15 mouse cellular contexts compared by ENCODE assay signal in the genomic region with DNA sequence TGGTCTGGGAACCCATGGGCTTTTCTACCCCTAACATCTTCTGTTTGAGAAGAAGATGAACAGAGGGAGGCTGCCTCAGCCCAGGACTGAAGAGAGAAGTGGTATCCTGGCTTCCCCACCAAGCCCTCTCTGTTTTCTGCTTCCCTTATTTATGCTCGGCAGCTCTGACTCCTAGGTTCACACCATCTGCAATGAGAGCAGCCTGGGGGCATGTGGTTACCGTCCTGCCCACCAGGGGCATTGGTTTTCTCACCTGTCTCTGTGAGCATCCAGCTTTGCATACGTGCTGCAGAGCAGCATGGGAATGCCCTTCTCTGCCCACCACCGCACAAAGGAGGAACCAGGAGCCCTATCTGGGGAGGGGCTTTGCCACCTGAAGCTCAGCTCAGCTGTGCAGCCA.
DNase-seq lines count a peak whose midpoint lies in the region; ATAC-seq and TF ChIP-seq lines count a peak whose summit lies in the region.
"Had no signal": no experiment of that assay in that cellular context is flagged by ENCODE, and none has a peak within 500 bp of the region (broad histone marks: within the 10 kb centered on the region; RNA-seq: fewer than 3 reads in every experiment).

No protein-coding gene starts in this region.

- TF ChIP-seq CTCF in hindbrain, postnatal 0 days (IDR thresholded peaks at IDR 0.05; ENCODE audit: low read depth) = peak; percentile 30; the same call in 1 of the 2 replicates

- H3K27ac ChIP-seq in hindbrain, postnatal 0 days = no peak overlapping the region
- no peak overlapping the region for H3K27ac ChIP-seq in hindbrain, embryonic 14.5 days
- H3K27ac ChIP-seq in limb, embryonic 11.5 days (replicated peaks; ENCODE audit: low read depth, low read length) = no peak overlapping the region
- H3K27ac ChIP-seq: layer of hippocampus, adult 2 months; liver, embryonic 15.5 days had no signal

- H3K9me3 ChIP-seq in hindbrain, postnatal 0 days (ENCODE audit: low read length) = no peaks in the 10 kb centered on the region
- H3K9me3 ChIP-seq in hindbrain, embryonic 14.5 days (ENCODE audit: control insufficient read depth, low read length) = no peaks in the 10 kb centered on the region
- no peaks in the 10 kb centered on the region for H3K9me3 ChIP-seq in limb, embryonic 11.5 days (ENCODE audit: control insufficient read depth, low read length)
- H3K9me3 ChIP-seq: liver, embryonic 15.5 days had no signal

- no peaks in the 10 kb centered on the region for H3K27me3 ChIP-seq in hindbrain, postnatal 0 days (ENCODE audit: insufficient read depth, low read length)
- H3K27me3 ChIP-seq in hindbrain, embryonic 14.5 days (ENCODE audit: control insufficient read depth, insufficient read depth, low read length) = peaks cover 3% of the 10 kb centered on the region; the same call in 1 of the 2 replicates
- no peaks in the 10 kb centered on the region for H3K27me3 ChIP-seq in limb, embryonic 11.5 days (ENCODE audit: control insufficient read depth, insufficient read depth, low read length)

- no peak overlapping the region for H3K4me3 ChIP-seq in hindbrain, postnatal 0 days (ENCODE audit: low read length)
- no peak overlapping the region for H3K4me3 ChIP-seq in hindbrain, embryonic 14.5 days (replicated peaks; ENCODE audit: low read length)
- H3K4me3 ChIP-seq in limb, embryonic 11.5 days (ENCODE audit: low read depth, low read length) = no peak overlapping the region
- H3K4me3 ChIP-seq: layer of hippocampus, adult 2 months; liver, embryonic 15.5 days; myocyte had no signal

- H3K4me1 ChIP-seq in hindbrain, postnatal 0 days (ENCODE audit: insufficient read depth, low read length) = no peaks in the 10 kb centered on the region
- peaks cover 4% of the 10 kb centered on the region; the same call in 1 of the 2 replicates for H3K4me1 ChIP-seq in hindbrain, embryonic 14.5 days (replicated peaks; ENCODE audit: control insufficient read depth, insufficient read depth, low read length)
- peaks cover 16% of the 10 kb centered on the region for H3K4me1 ChIP-seq in limb, embryonic 11.5 days (ENCODE audit: control insufficient read depth, insufficient read depth, low read length)

- no peaks in the 10 kb centered on the region for H3K36me3 ChIP-seq in hindbrain, postnatal 0 days (ENCODE audit: insufficient read depth, low read length)
- H3K36me3 ChIP-seq in hindbrain, embryonic 14.5 days (replicated peaks; ENCODE audit: control insufficient read depth, insufficient read depth) = no peaks in the 10 kb centered on the region
- H3K36me3 ChIP-seq in limb, embryonic 11.5 days (ENCODE audit: control insufficient read depth, insufficient read depth, low read length) = no peaks in the 10 kb centered on the region
- H3K36me3 ChIP-seq: liver, embryonic 15.5 days had no signal

- H3K9ac ChIP-seq in hindbrain, postnatal 0 days (replicated peaks; ENCODE audit: low read length) = no peak overlapping the region
- H3K9ac ChIP-seq in hindbrain, embryonic 14.5 days = no peak overlapping the region
- no peak overlapping the region for H3K9ac ChIP-seq in limb, embryonic 11.5 days (ENCODE audit: low read length)
- H3K9ac ChIP-seq: liver, embryonic 15.5 days had no signal

- ATAC-seq in hindbrain, postnatal 0 days = no peak
- no peak for ATAC-seq in hindbrain, embryonic 14.5 days (ENCODE audit: low FRiP score)
- ATAC-seq in limb, embryonic 11.5 days (ENCODE audit: insufficient number of reproducible peaks, low FRiP score, low TSS enrichment, low read depth) = no peak
- ATAC-seq: CD4-positive, CD25-positive, alpha-beta regulatory T cell, adult 4 months had no signal

- 47% methylated on average over 4 of the region's 4 CpGs for WGBS in hindbrain, postnatal 0 days
- 57% methylated on average over 4 of the region's 4 CpGs for WGBS in hindbrain, embryonic 14.5 days
- 30% methylated on average over 4 of the region's 4 CpGs for WGBS in limb, embryonic 11.5 days

- DNase-seq in hindbrain, postnatal 0 days (ENCODE audit: low spot score) = peak; percentile 10
- DNase-seq in hindbrain, embryonic 14.5 days (ENCODE audit: low spot score) = no peak
- DNase-seq in retina, postnatal 1 day = peak; percentile 32
- no peak for DNase-seq in retina, embryonic 14.5 days (ENCODE audit: low spot score)
- DNase-seq in limb, embryonic 11.5 days (ENCODE audit: low spot score) = peak; percentile 56
- peak; percentile 62 to 67 for DNase-seq in thymus, postnatal 36 days
- DNase-seq in urinary bladder, adult 18-20 months (ENCODE audit: low spot score in 2 of 2) = no peak
- no peak for DNase-seq in cerebellum, adult 11-12 months
- DNase-seq: adrenal gland, adult 8-10 months; heart, postnatal 36 days; right cerebral cortex, adult 18-20 months had no signal

- no peak overlapping the region for H3K4me2 ChIP-seq in hindbrain, postnatal 0 days (ENCODE audit: low read depth, low read length)
- H3K4me2 ChIP-seq in hindbrain, embryonic 14.5 days (replicated peaks) = no peak overlapping the region
- no peak overlapping the region for H3K4me2 ChIP-seq in limb, embryonic 11.5 days (ENCODE audit: low read depth, severe bottlenecking)
- H3K4me2 ChIP-seq: liver, embryonic 15.5 days had no signal

Comparison
In these comparisons a context has a peak if more than half of its experiments do, and no peak if none do; other contexts are left out.
1. DNase-seq: peak in hindbrain, postnatal 0 days (single experiment), retina, postnatal 1 day (single experiment), limb, embryonic 11.5 days (single experiment) and thymus, postnatal 36 days (2 of 2); none in hindbrain, embryonic 14.5 days (single experiment), retina, embryonic 14.5 days (single experiment), urinary bladder, adult 18-20 months (0 of 2) and cerebellum, adult 11-12 months (single experiment).